Mouse (Mus musculus): Measurements from ENCODE around the gene Sbno2.

GRCm38 (mm10) chr10:80127920-80128319, 22.5 kb upstream of the Sbno2 start:
- TF ChIP-seq EP300 (IDR thresholded peaks at IDR 0.05; ENCODE audit: low read depth) (no peak), CTCF (IDR thresholded peaks at IDR 0.05; ENCODE audit: low read depth) (no peak)
